Mouse (Mus musculus): ENCODE measurements around the gene Rab3gap1. TPM values are rescaled to one million over a fixed set of nuclear protein-coding genes. Genes with fewer than 3 reads are reported as not detected.

Gene Rab3gap1
- total and polyA plus RNA-seq, 3 experiments: 21.7 to 37.5 (median 21.8) TPM

- no peaks in the 10 kb centered on the region for H3K79me2 ChIP-seq (replicated peaks; ENCODE audit: control insufficient read depth, extremely low read depth, insufficient read depth, poor library complexity, severe bottlenecking)
- H3K4me2 ChIP-seq (ENCODE audit: insufficient read depth, low read depth, poor library complexity, severe bottlenecking): no peak overlapping the region
- H3K4me1 ChIP-seq (ENCODE audit: control insufficient read depth in 1 of 2, insufficient read depth in 2 of 2): no peaks in the 10 kb centered on the region
- H3K36me3 ChIP-seq (replicated peaks in 1 of 2; ENCODE audit: control insufficient read depth in 1 of 2, insufficient read depth in 1 of 2, low read length in 1 of 2): no peaks in the 10 kb centered on the region
- no peaks in the 10 kb centered on the region for H3K9me3 ChIP-seq (replicated peaks; ENCODE audit: low read length)
- DNase-seq (ENCODE audit: extremely low read depth): no peak
- dilution Hi-C loops (cut with MboI; ENCODE audit: extremely low pct_ligation_motif_present, extremely low pct_unique_long_range_greater_than_20kb, low sequenced_read_pairs) (no loop called here), in situ Hi-C loops (cut with MboI; ENCODE audit: low pct_ligation_motif_present, low pct_unique_long_range_greater_than_20kb, low sequenced_read_pairs) (no loop called here)
- no peaks in the 10 kb centered on the region for H3K27me3 ChIP-seq (replicated peaks)
- TF ChIP-seq NRF1 (IDR thresholded peaks at IDR 0.05; ENCODE audit: low read depth, low read length) (no peak), RCOR1 (conservative IDR thresholded peaks at IDR 0.05; ENCODE audit: low read depth, low read length) (no peak), TCF12 (IDR thresholded peaks at IDR 0.05; ENCODE audit: low read depth, low read length) (no peak), ZKSCAN1 (IDR thresholded peaks at IDR 0.05; ENCODE audit: borderline replicate concordance, low read depth, low read length) (no peak), EP300 (IDR thresholded peaks at IDR 0.05; ENCODE audit: low read length) (no peak), USF2 (conservative IDR thresholded peaks at IDR 0.05; ENCODE audit: low read depth, low read length) (no peak), JUND (conservative IDR thresholded peaks at IDR 0.05; ENCODE audit: low read depth, low read length) (no peak), HCFC1 (IDR thresholded peaks at IDR 0.05; ENCODE audit: low read depth, low read length) (no peak), GABPA (IDR thresholded peaks at IDR 0.05; ENCODE audit: insufficient replicate concordance, low read depth, low read length) (no peak), BHLHE40 (IDR thresholded peaks at IDR 0.05; ENCODE audit: low read depth, low read length) (no peak), SMC3 (IDR thresholded peaks at IDR 0.05; ENCODE audit: low read depth, low read length) (no peak), ETS1 (conservative IDR thresholded peaks at IDR 0.05; ENCODE audit: low read depth, low read length) (no peak), ZC3H11A (IDR thresholded peaks at IDR 0.05; ENCODE audit: low read depth, low read length) (no peak), UBTF (IDR thresholded peaks at IDR 0.05; ENCODE audit: low read depth, low read length) (no peak), MAX (IDR thresholded peaks at IDR 0.05; ENCODE audit: low read length) (no peak)
- no peak overlapping the region for H3K9ac ChIP-seq (ENCODE audit: insufficient read depth, low read depth)
- H3K4me3 ChIP-seq (replicated peaks in 1 of 3; ENCODE audit: low read depth in 2 of 3, low read length in 2 of 3, poor library complexity in 1 of 3): no peak overlapping the region
- no peak overlapping the region for H3K27ac ChIP-seq (ENCODE audit: insufficient read depth, low read depth)
Observed at GRCm38 (mm10) chr1:127845472-127845871, 23.1 kb upstream of the Rab3gap1 start.

GRCm38 (mm10) chr1:127850075-127850610 lies 18.4 kb upstream of the Rab3gap1 start:
- no peaks in the 10 kb centered on the region for H3K27me3 ChIP-seq (replicated peaks)
- H3K36me3 ChIP-seq (replicated peaks in 1 of 2; ENCODE audit: control insufficient read depth in 1 of 2, insufficient read depth in 1 of 2, low read length in 1 of 2): no peaks in the 10 kb centered on the region
- H3K9ac ChIP-seq (ENCODE audit: insufficient read depth, low read depth): no peak overlapping the region
- H3K4me2 ChIP-seq (ENCODE audit: insufficient read depth, low read depth, poor library complexity, severe bottlenecking): no peak overlapping the region
- H3K4me1 ChIP-seq (ENCODE audit: control insufficient read depth in 1 of 2, insufficient read depth in 2 of 2): no peaks in the 10 kb centered on the region
- no peak overlapping the region for H3K4me3 ChIP-seq (replicated peaks in 1 of 3; ENCODE audit: low read depth in 2 of 3, low read length in 2 of 3, poor library complexity in 1 of 3)
- in situ Hi-C loops (cut with MboI; ENCODE audit: low pct_ligation_motif_present, low pct_unique_long_range_greater_than_20kb, low sequenced_read_pairs): no loop called here
- peaks cover 9% of the 10 kb centered on the region for H3K9me3 ChIP-seq (replicated peaks; ENCODE audit: low read length)
- DNase-seq (ENCODE audit: extremely low read depth): no peak
- no peak for TF ChIP-seq EP300 (IDR thresholded peaks at IDR 0.05; ENCODE audit: low read length)
- TF ChIP-seq GABPA (IDR thresholded peaks at IDR 0.05; ENCODE audit: insufficient replicate concordance, low read depth, low read length): no peak
- TF ChIP-seq ELF1 (IDR thresholded peaks at IDR 0.05; ENCODE audit: low read depth, low read length): no peak
- TF ChIP-seq IRF4 (IDR thresholded peaks at IDR 0.05; ENCODE audit: low read depth, low read length): no peak
- no peak for TF ChIP-seq ZNF384 (IDR thresholded peaks at IDR 0.05; ENCODE audit: low read depth, low read length)
- TF ChIP-seq KAT2A (IDR thresholded peaks at IDR 0.05; ENCODE audit: insufficient replicate concordance, low read length): no peak
- no peak for TF ChIP-seq PAX5 (IDR thresholded peaks at IDR 0.05; ENCODE audit: low read length)
- no peak for TF ChIP-seq TBP (conservative IDR thresholded peaks at IDR 0.05; ENCODE audit: low read depth, low read length)
- no peak for TF ChIP-seq CHD2 (IDR thresholded peaks at IDR 0.05; ENCODE audit: low read length)
- no peak for TF ChIP-seq E2F4 (IDR thresholded peaks at IDR 0.05; ENCODE audit: insufficient replicate concordance, low read depth, low read length)
- TF ChIP-seq SMC3 (IDR thresholded peaks at IDR 0.05; ENCODE audit: low read depth, low read length): no peak
- no peak for TF ChIP-seq MAZ (IDR thresholded peaks at IDR 0.05; ENCODE audit: low read depth, low read length)
- no peak for TF ChIP-seq MAFK (IDR thresholded peaks at IDR 0.05; ENCODE audit: insufficient replicate concordance, low read length)
- TF ChIP-seq CTCF (conservative IDR thresholded peaks at IDR 0.05 in 1 of 2, IDR thresholded peaks at IDR 0.05 in 1 of 2; ENCODE audit: low read depth in 2 of 2, low read length in 2 of 2): no peak
- TF ChIP-seq CHD1 (IDR thresholded peaks at IDR 0.05; ENCODE audit: low read depth, low read length): no peak
- no peak for TF ChIP-seq MEF2A (IDR thresholded peaks at IDR 0.05; ENCODE audit: borderline replicate concordance, low read depth, low read length)
- TF ChIP-seq USF2 (conservative IDR thresholded peaks at IDR 0.05; ENCODE audit: low read depth, low read length): no peak
- TF ChIP-seq MXI1 (IDR thresholded peaks at IDR 0.05; ENCODE audit: low read depth, low read length): no peak
- no peaks in the 10 kb centered on the region for H3K79me2 ChIP-seq (replicated peaks; ENCODE audit: control insufficient read depth, extremely low read depth, insufficient read depth, poor library complexity, severe bottlenecking)
- dilution Hi-C loops (cut with MboI; ENCODE audit: extremely low pct_ligation_motif_present, extremely low pct_unique_long_range_greater_than_20kb, low sequenced_read_pairs): no loop called here
- no peak overlapping the region for H3K27ac ChIP-seq (ENCODE audit: insufficient read depth, low read depth)
